Mouse (Mus musculus) MEL (cell line): Measurements from ENCODE around the gene Ralgds. TPM values are rescaled to one million over a fixed set of nuclear protein-coding genes. Genes with fewer than 3 reads are reported as not detected.

Experiments
- DNase-seq: peaks from one replicate; pipeline ENCODE4 v3.0.0; 2011; ENCODE audit warnings: low read depth, low spot score
- H3K27ac ChIP-seq: 2 replicates; pipeline ENCODE4 v1.5.1; 2012; ENCODE audit warnings: low read depth, mild to moderate bottlenecking, control low read depth, low read length, moderate library complexity; ENCODE audit not compliant: control insufficient read depth
- H3K27me3 ChIP-seq, 2 experiments: fragments of 150-350 bp in 1 of 2; sonication (generic) in 1 of 2; 2 replicates each; pipeline ENCODE4 v1.6.1; 2012; ENCODE audit warnings: low read length in 2 of 2, mild to moderate bottlenecking in 2 of 2, improper control_type of control experiment in 1 of 2, moderate library complexity in 1 of 2; ENCODE audit not compliant: insufficient read depth in 2 of 2, control insufficient read depth in 1 of 2
- H3K36me3 ChIP-seq, 2 experiments: 2 replicates each; pipeline ENCODE4 v1.6.1; 2012 to 2014; ENCODE audit warnings: low read length in 2 of 2, improper control_type of control experiment in 1 of 2, inconsistent platforms in 1 of 2, mild to moderate bottlenecking in 1 of 2; ENCODE audit not compliant: insufficient read depth in 2 of 2, control insufficient read depth in 1 of 2
- H3K4me1 ChIP-seq, 2 experiments: fragments of 150-350 bp in 1 of 2; sonication (generic) in 1 of 2; 2 replicates each; pipeline ENCODE4 v1.6.1; 2012; ENCODE audit warnings: low read length in 2 of 2, improper control_type of control experiment in 1 of 2, mild to moderate bottlenecking in 1 of 2; ENCODE audit not compliant: insufficient read depth in 2 of 2, control insufficient read depth in 1 of 2
- H3K4me3 ChIP-seq, 2 experiments: fragments of 150-350 bp in 1 of 2; sonication (generic) in 1 of 2; 2 replicates each; pipeline ENCODE4 v1.5.1; 2012; ENCODE audit warnings: low read depth in 2 of 2, low read length in 2 of 2, mild to moderate bottlenecking in 2 of 2, moderate library complexity in 2 of 2, control low read depth in 1 of 2, improper control_type of control experiment in 1 of 2; ENCODE audit not compliant: control insufficient read depth in 1 of 2, insufficient read depth in 1 of 2
- H3K79me2 ChIP-seq: 2 replicates; pipeline ENCODE4 v1.6.1; 2012; ENCODE audit warnings: mild to moderate bottlenecking, low read length, moderate library complexity; ENCODE audit not compliant: control insufficient read depth, poor library complexity, insufficient read depth
- H3K9ac ChIP-seq: 2 replicates; pipeline ENCODE4 v1.6.1; 2012; ENCODE audit warnings: low read depth, mild to moderate bottlenecking, control low read depth, low read length, moderate library complexity; ENCODE audit not compliant: control insufficient read depth, poor library complexity, severe bottlenecking
- H3K9me3 ChIP-seq: fragments of 150-350 bp; sonication (generic); replicated peaks from 2 replicates; pipeline ENCODE4 v1.6.1; 2012; ENCODE audit warnings: mild to moderate bottlenecking, low read length, improper control_type of control experiment, moderate library complexity; ENCODE audit not compliant: insufficient read depth
- CHD1 ChIP-seq: IDR thresholded peaks from 2 replicates; pipeline ENCODE4 v1.6.1; 2012; ENCODE audit warnings: low read depth, mild to moderate bottlenecking, inconsistent platforms, low read length, improper control_type of control experiment
- CHD2 ChIP-seq: IDR thresholded peaks from 2 replicates; pipeline ENCODE4 v1.6.1; 2011; ENCODE audit warnings: low read length, improper control_type of control experiment
- CTCF ChIP-seq, 3 experiments: IDR thresholded peaks in 2 of 3; conservative IDR thresholded peaks in 1 of 3; 2 replicates each; pipeline ENCODE4 v1.5.1; 2011 to 2012; ENCODE audit warnings: low read length in 3 of 3, low read depth in 2 of 3, mild to moderate bottlenecking in 2 of 3, improper control_type of control experiment in 1 of 3, inconsistent platforms in 1 of 3, mixed read lengths in 1 of 3, moderate library complexity in 1 of 3; ENCODE audit not compliant: control insufficient read depth in 1 of 3, insufficient read depth in 1 of 3, poor library complexity in 1 of 3, severe bottlenecking in 1 of 3
- ELF1 ChIP-seq: IDR thresholded peaks from 2 replicates; pipeline ENCODE4 v1.6.1; 2014; ENCODE audit warnings: low read depth, mild to moderate bottlenecking, inconsistent platforms, low read length, improper control_type of control experiment, moderate library complexity
- ETS1 ChIP-seq: IDR thresholded peaks from 2 replicates; pipeline ENCODE4 v1.6.1; 2012; ENCODE audit warnings: low read depth, mild to moderate bottlenecking, inconsistent platforms, low read length, improper control_type of control experiment, moderate library complexity
- GATA1 ChIP-seq: IDR thresholded peaks from 2 replicates; pipeline ENCODE4 v1.6.1; 2011; ENCODE audit warnings: low read depth, low read length, improper control_type of control experiment
- MAFK ChIP-seq: IDR thresholded peaks from 2 replicates; pipeline ENCODE4 v1.6.1; 2011; ENCODE audit warnings: low read depth, mild to moderate bottlenecking, low read length, improper control_type of control experiment, borderline replicate concordance
- MAX ChIP-seq: IDR thresholded peaks from 2 replicates; pipeline ENCODE4 v1.6.1; 2011; ENCODE audit warnings: low read length, improper control_type of control experiment
- MYB ChIP-seq: IDR thresholded peaks from 2 replicates; pipeline ENCODE4 v1.6.1; 2011; ENCODE audit warnings: mild to moderate bottlenecking, low read depth, low read length, improper control_type of control experiment
- RAD21 ChIP-seq: IDR thresholded peaks from 2 replicates; pipeline ENCODE4 v1.6.1; 2011; ENCODE audit warnings: mild to moderate bottlenecking, low read depth, low read length, improper control_type of control experiment
- SMC3 ChIP-seq: IDR thresholded peaks from 2 replicates; pipeline ENCODE4 v1.6.1; 2011; ENCODE audit warnings: low read depth, low read length, improper control_type of control experiment
- USF2 ChIP-seq, 2 experiments: IDR thresholded peaks; 2 replicates each; pipeline ENCODE4 v1.6.1; 2011 to 2012; ENCODE audit warnings: improper control_type of control experiment in 2 of 2, low read length in 2 of 2, borderline replicate concordance in 1 of 2, inconsistent platforms in 1 of 2, low read depth in 1 of 2, mild to moderate bottlenecking in 1 of 2; ENCODE audit not compliant: insufficient read depth in 1 of 2
- ZKSCAN1 ChIP-seq: IDR thresholded peaks from 2 replicates; pipeline ENCODE4 v1.6.1; 2012; ENCODE audit warnings: low read depth, mild to moderate bottlenecking, inconsistent platforms, low read length, improper control_type of control experiment, moderate library complexity
- polyA plus RNA-seq, 2 experiments: library from polyadenylated mRNA; stranded (reverse) in 1 of 2; unstranded in 1 of 2; fragments of >175 nt in 1 of 2; fragments of >200 nt in 1 of 2; gene quantifications; 2 replicates each; pipeline versions ENCODE4 v1.2.1 to v1.2.4; 2012; ENCODE audit warnings: low replicate concordance in 2 of 2, low read depth in 1 of 2; ENCODE audit not compliant: insufficient read length in 2 of 2, insufficient read depth in 1 of 2, missing spikeins in 1 of 2
- total RNA-seq: library from RNA; depleted of rRNA; stranded (reverse); fragments of 300-350 nt; gene quantifications from 2 replicates; pipeline ENCODE4 v1.2.3, GENCODE M21; 2012

The Ralgds gene
- total and polyA plus RNA-seq, 3 experiments = 4.7 to 11.0 TPM; not detected in 1

GRCm38 (mm10) chr2:28564380-28564779, 51.5 kb downstream of the Ralgds start:
- TF ChIP-seq ELF1 (no peak), RAD21 (no peak), CHD1 (no peak), ZKSCAN1 (peak; percentile 95)
- H3K27ac ChIP-seq = no peak overlapping the region
- H3K9ac ChIP-seq = no peak overlapping the region
- no peaks in the 10 kb centered on the region for H3K79me2 ChIP-seq
- no peaks in the 10 kb centered on the region for H3K27me3 ChIP-seq
- DNase-seq = no peak
- no peaks in the 10 kb centered on the region for H3K9me3 ChIP-seq
- H3K4me3 ChIP-seq = no peak overlapping the region
- no peaks in the 10 kb centered on the region; a peak in 1 of 4 replicates for H3K36me3 ChIP-seq
- H3K4me1 ChIP-seq = no peaks in the 10 kb centered on the region

- H3K9ac ChIP-seq = no peak overlapping the region
- TF ChIP-seq RAD21 = no peak
- TF ChIP-seq CTCF (IDR thresholded peaks at IDR 0.05 in 2 of 3, conservative IDR thresholded peaks at IDR 0.05 in 1 of 3; ENCODE audit: control insufficient read depth in 1 of 3, insufficient read depth in 1 of 3, low read depth in 2 of 3, low read length in 3 of 3, poor library complexity in 1 of 3, severe bottlenecking in 1 of 3) = no peak
- no peaks in the 10 kb centered on the region for H3K27me3 ChIP-seq
- H3K27ac ChIP-seq = no peak overlapping the region
- no peaks in the 10 kb centered on the region for H3K9me3 ChIP-seq
- no peak overlapping the region for H3K4me3 ChIP-seq
- H3K4me1 ChIP-seq = no peaks in the 10 kb centered on the region
- no peaks in the 10 kb centered on the region for H3K79me2 ChIP-seq
- H3K36me3 ChIP-seq = peaks cover 0 to 2% of the 10 kb centered on the region in 2 experiments; a peak in 2 of 4 replicates
- DNase-seq = no peak
Observed at GRCm38 (mm10) chr2:28566545-28566944, 53.6 kb downstream of the Ralgds start.

DNA sequence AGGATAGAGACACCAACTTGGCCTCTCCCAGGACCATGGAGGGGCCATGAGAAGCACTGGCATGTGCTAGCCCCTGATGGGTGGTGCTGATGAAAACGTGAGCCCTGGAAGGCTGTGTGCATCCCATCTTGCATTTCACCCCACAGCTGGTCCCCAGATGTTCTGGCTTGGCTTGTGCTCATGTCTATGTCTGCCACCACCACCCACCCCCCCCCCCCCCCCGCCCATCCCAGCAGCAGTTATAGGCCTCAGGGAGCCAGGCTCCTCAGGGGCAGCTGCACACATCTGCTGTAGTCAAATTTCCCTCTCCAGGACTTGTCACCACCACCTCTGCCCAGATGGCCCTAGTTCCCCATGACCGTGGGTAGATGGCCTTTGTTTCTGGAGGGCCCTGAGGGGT, 57.0 kb downstream of the Ralgds start:
- no peak overlapping the region for H3K27ac ChIP-seq
- no peak for TF ChIP-seq MYB
- TF ChIP-seq MAX = no peak
- no peak for TF ChIP-seq USF2 (IDR thresholded peaks at IDR 0.05; ENCODE audit: borderline replicate concordance in 1 of 2, insufficient read depth in 1 of 2, low read depth in 1 of 2, low read length in 2 of 2)
- TF ChIP-seq CTCF (IDR thresholded peaks at IDR 0.05 in 2 of 3, conservative IDR thresholded peaks at IDR 0.05 in 1 of 3; ENCODE audit: control insufficient read depth in 1 of 3, insufficient read depth in 1 of 3, low read depth in 2 of 3, low read length in 3 of 3, poor library complexity in 1 of 3, severe bottlenecking in 1 of 3) = no peak
- no peak for TF ChIP-seq GATA1
- TF ChIP-seq ETS1 = no peak
- TF ChIP-seq SMC3 = no peak
- TF ChIP-seq MAFK = no peak
- TF ChIP-seq CHD2 = no peak
- no peaks in the 10 kb centered on the region for H3K9me3 ChIP-seq
- no peaks in the 10 kb centered on the region for H3K27me3 ChIP-seq
- no peaks in the 10 kb centered on the region for H3K4me1 ChIP-seq
- no peak overlapping the region for H3K9ac ChIP-seq
- no peaks in the 10 kb centered on the region for H3K79me2 ChIP-seq
- H3K36me3 ChIP-seq = peaks cover 0 to 7% of the 10 kb centered on the region in 2 experiments; a peak in 2 of 4 replicates
- no peak for DNase-seq
- H3K4me3 ChIP-seq = no peak overlapping the region
